Mouse (Mus musculus) liver, embryonic 18 days (tissue): Measurements from ENCODE around the gene Cope. TPM values are rescaled to one million over a fixed set of nuclear protein-coding genes. Genes with fewer than 3 reads are reported as not detected.

Experiments
- polyA plus RNA-seq: library from polyadenylated mRNA; depleted of rRNA; stranded (reverse); fragments of >200 nt; gene quantifications from 2 replicates; pipeline ENCODE4 v1.2.3, GENCODE M21; 2012; rRNA removed

Gene Cope
- 193 and 196 TPM in 2 replicates for polyA plus RNA-seq

GRCm38 (mm10) chr8:70302358-70302890 lies at the start of gene Cope, which contains the start of gene Ddx49:
TSS of gene Cope (plus strand) at chr8:70302518.
TSS of gene Ddx49 (minus strand) at chr8:70302489.

DNA sequence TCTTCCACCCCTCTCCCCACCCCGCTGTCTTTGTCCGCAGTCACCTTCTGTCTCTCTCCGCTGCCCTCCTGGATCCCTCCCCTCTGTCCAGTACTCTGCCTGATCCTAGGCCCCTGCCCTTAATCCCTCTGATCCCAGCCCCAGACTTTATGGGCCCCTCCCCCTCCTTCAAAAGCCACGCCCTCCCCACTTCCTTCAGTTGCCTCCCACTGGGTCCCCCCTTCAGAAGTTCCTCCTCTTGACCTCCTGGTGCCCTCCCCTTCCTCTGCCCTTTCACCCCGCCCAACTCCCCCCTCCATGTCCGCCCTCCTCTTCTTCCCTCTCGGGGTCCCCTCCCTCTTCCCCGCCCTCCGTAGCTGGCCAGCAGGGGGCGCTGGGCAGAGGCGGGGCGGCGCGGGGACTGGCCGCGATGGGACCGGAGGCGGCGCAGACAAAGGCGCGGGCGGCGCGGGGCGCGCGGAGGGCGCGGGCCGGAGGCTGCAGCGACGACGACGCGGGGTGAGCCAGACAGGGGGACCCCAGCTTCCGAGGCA lies 19.6 kb upstream of the Cope start, which contains the start of gene Homer3:
TSS of gene Homer3 (plus strand) at position 225 of the 533 bp plus-strand sequence.

GRCm38 (mm10) chr8:70315624-70316510 lies 13.5 kb downstream of the Cope start, which contains the start of gene Cers1:
TSS of gene Cers1 (plus strand) at chr8:70315775.

GRCm38 (mm10) chr8:70329124-70329834 lies 27.0 kb downstream of the Cope start, which contains the start of gene Gdf1:
TSS of gene Gdf1 (plus strand) at chr8:70329817.

GRCm38 (mm10) chr8:70353194-70353817 lies 51.0 kb downstream of the Cope start, which contains the start of gene Upf1:
TSS of gene Upf1 (minus strand) at chr8:70353278.

Other genes starting within 250 kb of the Cope start
- gene Tm6sf2, start 229.6 kb upstream of the Cope start, polyA plus RNA-seq: 1.7 and 3.0 TPM in 2 replicates
- gene Hapln4, start 219.1 kb upstream of the Cope start, polyA plus RNA-seq: 0.02 and 0.05 TPM in 2 replicates
- gene Ncan, start 181.6 kb upstream of the Cope start, polyA plus RNA-seq: under 0.01 TPM in 1 of 2 replicates, not detected in the other
- gene Nr2c2ap, start 171.2 kb upstream of the Cope start, polyA plus RNA-seq: 7.7 and 8.4 TPM in 2 replicates
- 5.7 and 7.2 TPM in 2 replicates for gene Rfxank, start 163.4 kb upstream of the Cope start, polyA plus RNA-seq
- gene Borcs8, start 163.0 kb upstream of the Cope start, polyA plus RNA-seq: 24.7 and 27.1 TPM in 2 replicates
- 0.02 and 0.06 TPM in 2 replicates for gene Mef2b, start 162.8 kb upstream of the Cope start, polyA plus RNA-seq
- 38.5 and 51.0 TPM in 2 replicates for gene Tmem161a, start 130.2 kb upstream of the Cope start, polyA plus RNA-seq
- gene Slc25a42, start 90.2 kb upstream of the Cope start, polyA plus RNA-seq: 45.6 and 57.7 TPM in 2 replicates
- gene Sugp2, start 68.3 kb upstream of the Cope start, polyA plus RNA-seq: 12.9 and 16.4 TPM in 2 replicates
- 7.8 and 7.9 TPM in 2 replicates for gene Armc6, start 68.1 kb upstream of the Cope start, polyA plus RNA-seq
- gene Homer3, start 19.7 kb upstream of the Cope start, polyA plus RNA-seq: 6.7 and 6.9 TPM in 2 replicates
- 16.9 and 18.1 TPM in 2 replicates for gene Ddx49, start within 50 bp of the Cope start, polyA plus RNA-seq
- 0.07 and 0.09 TPM in 2 replicates for gene Cers1, start 13.3 kb downstream of the Cope start, polyA plus RNA-seq
- 0.05 TPM in 1 of 2 replicates, not detected in the other for gene Gdf1, start 27.3 kb downstream of the Cope start, polyA plus RNA-seq
- 9.1 and 10.4 TPM in 2 replicates for gene Upf1, start 50.8 kb downstream of the Cope start, polyA plus RNA-seq
- gene Comp, start 71.0 kb downstream of the Cope start, polyA plus RNA-seq: 2.0 and 2.9 TPM in 2 replicates
- 2.5 and 3.1 TPM in 2 replicates for gene Crtc1, start 137.1 kb downstream of the Cope start, polyA plus RNA-seq
- gene Klhl26, start 174.4 kb downstream of the Cope start, polyA plus RNA-seq: 7.9 and 9.8 TPM in 2 replicates
- gene Tmem59l, start 184.8 kb downstream of the Cope start, polyA plus RNA-seq: 0.02 and 0.08 TPM in 2 replicates
- gene Crlf1, start 190.6 kb downstream of the Cope start, polyA plus RNA-seq: 0.22 and 0.23 TPM in 2 replicates
- gene Rex1bd, start 204.2 kb downstream of the Cope start, polyA plus RNA-seq: 43.3 and 47.6 TPM in 2 replicates
- gene Uba52, start 208.3 kb downstream of the Cope start, polyA plus RNA-seq: 848 and 888 TPM in 2 replicates
- gene Fkbp8, start 225.2 kb downstream of the Cope start, polyA plus RNA-seq: 154 and 168 TPM in 2 replicates
- 35.7 and 38.3 TPM in 2 replicates for gene Kxd1, start 225.4 kb downstream of the Cope start, polyA plus RNA-seq
- gene Ell, start 236.9 kb downstream of the Cope start, polyA plus RNA-seq: 13.9 and 18.2 TPM in 2 replicates